Mouse (Mus musculus) MEL (cell line): ENCODE measurements around the gene Pdpr. TPM values are rescaled to one million over a fixed set of nuclear protein-coding genes. Genes with fewer than 3 reads are reported as not detected.

ENCODE experiments used
- DNase-seq: peaks from one replicate; pipeline ENCODE4 v3.0.0; 2011; ENCODE audit warnings: low read depth, low spot score
- H3K27ac ChIP-seq: 2 replicates; pipeline ENCODE4 v1.5.1; 2012; ENCODE audit warnings: low read depth, mild to moderate bottlenecking, control low read depth, low read length, moderate library complexity; ENCODE audit not compliant: control insufficient read depth
- H3K27me3 ChIP-seq, 2 experiments: fragments of 150-350 bp in 1 of 2; sonication (generic) in 1 of 2; 2 replicates each; pipeline ENCODE4 v1.6.1; 2012; ENCODE audit warnings: low read length in 2 of 2, mild to moderate bottlenecking in 2 of 2, improper control_type of control experiment in 1 of 2, moderate library complexity in 1 of 2; ENCODE audit not compliant: insufficient read depth in 2 of 2, control insufficient read depth in 1 of 2
- H3K36me3 ChIP-seq, 2 experiments: 2 replicates each; pipeline ENCODE4 v1.6.1; 2012 to 2014; ENCODE audit warnings: low read length in 2 of 2, improper control_type of control experiment in 1 of 2, inconsistent platforms in 1 of 2, mild to moderate bottlenecking in 1 of 2; ENCODE audit not compliant: insufficient read depth in 2 of 2, control insufficient read depth in 1 of 2
- H3K4me1 ChIP-seq, 2 experiments: fragments of 150-350 bp in 1 of 2; sonication (generic) in 1 of 2; 2 replicates each; pipeline ENCODE4 v1.6.1; 2012; ENCODE audit warnings: low read length in 2 of 2, improper control_type of control experiment in 1 of 2, mild to moderate bottlenecking in 1 of 2; ENCODE audit not compliant: insufficient read depth in 2 of 2, control insufficient read depth in 1 of 2
- H3K4me3 ChIP-seq, 2 experiments: fragments of 150-350 bp in 1 of 2; sonication (generic) in 1 of 2; 2 replicates each; pipeline ENCODE4 v1.5.1; 2012; ENCODE audit warnings: low read depth in 2 of 2, low read length in 2 of 2, mild to moderate bottlenecking in 2 of 2, moderate library complexity in 2 of 2, control low read depth in 1 of 2, improper control_type of control experiment in 1 of 2; ENCODE audit not compliant: control insufficient read depth in 1 of 2, insufficient read depth in 1 of 2
- H3K79me2 ChIP-seq: 2 replicates; pipeline ENCODE4 v1.6.1; 2012; ENCODE audit warnings: mild to moderate bottlenecking, low read length, moderate library complexity; ENCODE audit not compliant: control insufficient read depth, poor library complexity, insufficient read depth
- H3K9ac ChIP-seq: 2 replicates; pipeline ENCODE4 v1.6.1; 2012; ENCODE audit warnings: low read depth, mild to moderate bottlenecking, control low read depth, low read length, moderate library complexity; ENCODE audit not compliant: control insufficient read depth, poor library complexity, severe bottlenecking
- H3K9me3 ChIP-seq: fragments of 150-350 bp; sonication (generic); replicated peaks from 2 replicates; pipeline ENCODE4 v1.6.1; 2012; ENCODE audit warnings: mild to moderate bottlenecking, low read length, improper control_type of control experiment, moderate library complexity; ENCODE audit not compliant: insufficient read depth
- BHLHE40 ChIP-seq: IDR thresholded peaks from 2 replicates; pipeline ENCODE4 v1.6.1; 2012; ENCODE audit warnings: low read depth, mild to moderate bottlenecking, inconsistent platforms, low read length, improper control_type of control experiment, borderline replicate concordance
- CHD2 ChIP-seq: IDR thresholded peaks from 2 replicates; pipeline ENCODE4 v1.6.1; 2011; ENCODE audit warnings: low read length, improper control_type of control experiment
- CTCF ChIP-seq, 3 experiments: IDR thresholded peaks in 2 of 3; conservative IDR thresholded peaks in 1 of 3; 2 replicates each; pipeline ENCODE4 v1.5.1; 2011 to 2012; ENCODE audit warnings: low read length in 3 of 3, low read depth in 2 of 3, mild to moderate bottlenecking in 2 of 3, improper control_type of control experiment in 1 of 3, inconsistent platforms in 1 of 3, mixed read lengths in 1 of 3, moderate library complexity in 1 of 3; ENCODE audit not compliant: control insufficient read depth in 1 of 3, insufficient read depth in 1 of 3, poor library complexity in 1 of 3, severe bottlenecking in 1 of 3
- JUND ChIP-seq: IDR thresholded peaks from 2 replicates; pipeline ENCODE4 v1.6.1; 2011; ENCODE audit warnings: low read depth, mild to moderate bottlenecking, improper control_type of control experiment, low read length
- KAT2A ChIP-seq: conservative IDR thresholded peaks from 2 replicates; pipeline ENCODE4 v1.6.1; 2012; ENCODE audit warnings: low read depth, low read length, improper control_type of control experiment, inconsistent platforms
- MAFK ChIP-seq: IDR thresholded peaks from 2 replicates; pipeline ENCODE4 v1.6.1; 2011; ENCODE audit warnings: low read depth, mild to moderate bottlenecking, low read length, improper control_type of control experiment, borderline replicate concordance
- MYB ChIP-seq: IDR thresholded peaks from 2 replicates; pipeline ENCODE4 v1.6.1; 2011; ENCODE audit warnings: mild to moderate bottlenecking, low read depth, low read length, improper control_type of control experiment
- NELFE ChIP-seq: IDR thresholded peaks from 2 replicates; pipeline ENCODE4 v1.6.1; 2011; ENCODE audit warnings: low read depth, low read length, improper control_type of control experiment
- POLR2A ChIP-seq, 2 experiments: IDR thresholded peaks; 2 replicates each; pipeline ENCODE4 v1.6.1; 2011 to 2012; ENCODE audit warnings: low read length in 2 of 2, mild to moderate bottlenecking in 2 of 2, control low read depth in 1 of 2, improper control_type of control experiment in 1 of 2, low read depth in 1 of 2, moderate library complexity in 1 of 2; ENCODE audit not compliant: control insufficient read depth in 1 of 2, insufficient read depth in 1 of 2, poor library complexity in 1 of 2
- SMC3 ChIP-seq: IDR thresholded peaks from 2 replicates; pipeline ENCODE4 v1.6.1; 2011; ENCODE audit warnings: low read depth, low read length, improper control_type of control experiment
- TCF12 ChIP-seq: IDR thresholded peaks from 2 replicates; pipeline ENCODE4 v1.6.1; 2014; ENCODE audit warnings: low read depth, mild to moderate bottlenecking, inconsistent platforms, low read length, improper control_type of control experiment, moderate library complexity
- USF1 ChIP-seq: IDR thresholded peaks from 2 replicates; pipeline ENCODE4 v1.6.1; 2014; ENCODE audit warnings: low read depth, mild to moderate bottlenecking, inconsistent platforms, low read length, improper control_type of control experiment, moderate library complexity
- ZC3H11A ChIP-seq: IDR thresholded peaks from 2 replicates; pipeline ENCODE4 v1.6.1; 2012; ENCODE audit warnings: low read depth, mild to moderate bottlenecking, inconsistent platforms, low read length, improper control_type of control experiment
- ZKSCAN1 ChIP-seq: IDR thresholded peaks from 2 replicates; pipeline ENCODE4 v1.6.1; 2012; ENCODE audit warnings: low read depth, mild to moderate bottlenecking, inconsistent platforms, low read length, improper control_type of control experiment, moderate library complexity
- polyA plus RNA-seq, 2 experiments: library from polyadenylated mRNA; stranded (reverse) in 1 of 2; unstranded in 1 of 2; fragments of >175 nt in 1 of 2; fragments of >200 nt in 1 of 2; gene quantifications; 2 replicates each; pipeline versions ENCODE4 v1.2.1 to v1.2.4; 2012; ENCODE audit warnings: low replicate concordance in 2 of 2, low read depth in 1 of 2; ENCODE audit not compliant: insufficient read length in 2 of 2, insufficient read depth in 1 of 2, missing spikeins in 1 of 2
- total RNA-seq: library from RNA; depleted of rRNA; stranded (reverse); fragments of 300-350 nt; gene quantifications from 2 replicates; pipeline ENCODE4 v1.2.3, GENCODE M21; 2012

Gene Pdpr
- total and polyA plus RNA-seq, 3 experiments = 13.4 to 13.5 TPM; not detected in 1

GRCm38 (mm10) chr8:111155721-111156436, 61.4 kb downstream of the Pdpr start (continued):
- TF ChIP-seq USF1 (no peak), BHLHE40 (no peak)

- peaks cover 0 to 7% of the 10 kb centered on the region in 2 experiments; a peak in 2 of 4 replicates for H3K36me3 ChIP-seq
- no peaks in the 10 kb centered on the region for H3K27me3 ChIP-seq
- H3K4me1 ChIP-seq = no peaks in the 10 kb centered on the region
- no peak overlapping the region for H3K27ac ChIP-seq
- H3K4me3 ChIP-seq = no peak overlapping the region
- H3K9me3 ChIP-seq = no peaks in the 10 kb centered on the region
- H3K79me2 ChIP-seq = no peaks in the 10 kb centered on the region
- DNase-seq = peak; percentile 15
- TF ChIP-seq CTCF (IDR thresholded peaks at IDR 0.05 in 2 of 3, conservative IDR thresholded peaks at IDR 0.05 in 1 of 3; ENCODE audit: control insufficient read depth in 1 of 3, insufficient read depth in 1 of 3, low read depth in 2 of 3, low read length in 3 of 3, poor library complexity in 1 of 3, severe bottlenecking in 1 of 3) (peak in 2 of 3 experiments; percentile 17 to 29; a peak in 2 of 6 replicates), ZC3H11A (no peak)
- no peak overlapping the region for H3K9ac ChIP-seq
Measured at GRCm38 (mm10) chr8:111157617-111158016, 63.2 kb downstream of the Pdpr start.

- no peaks in the 10 kb centered on the region for H3K79me2 ChIP-seq
- no peak overlapping the region for H3K4me3 ChIP-seq
- TF ChIP-seq TCF12 = no peak
- no peak for TF ChIP-seq ZKSCAN1
- no peak for TF ChIP-seq CHD2
- no peak for TF ChIP-seq JUND
- no peak for TF ChIP-seq SMC3
- TF ChIP-seq MYB = no peak
- no peak for TF ChIP-seq POLR2A (IDR thresholded peaks at IDR 0.05; ENCODE audit: control insufficient read depth in 1 of 2, insufficient read depth in 1 of 2, low read depth in 1 of 2, low read length in 2 of 2, poor library complexity in 1 of 2)
- no peak for TF ChIP-seq KAT2A
- TF ChIP-seq MAFK = no peak
- TF ChIP-seq NELFE = no peak
- TF ChIP-seq, all 39 proteins: peak for 0
- Histone ChIP-seq H3K4me1 (no peaks in the 10 kb centered on the region), H3K27me3 (no peaks in the 10 kb centered on the region), H3K9ac (no peak overlapping the region), H3K27ac (no peak overlapping the region), H3K36me3 (peaks cover 4 to 5% of the 10 kb centered on the region in 2 experiments), H3K9me3 (no peaks in the 10 kb centered on the region)
- no peak for DNase-seq
Measured at GRCm38 (mm10) chr8:111171661-111172060, 77.2 kb downstream of the Pdpr start.
